Mouse (Mus musculus) G1E (cell line): ENCODE data around the gene Ccdc144b.

Experiments
- CTCF ChIP-seq: IDR thresholded peaks from 2 replicates; pipeline ENCODE4 v1.5.1; 2012; ENCODE audit warnings: low read depth, low read length, inconsistent platforms, mixed read lengths
- TAL1 ChIP-seq: conservative IDR thresholded peaks from 2 replicates; pipeline ENCODE4 v1.6.1; 2012; ENCODE audit warnings: low read depth, low read length, inconsistent platforms, mixed read lengths

GRCm38 (mm10) chr3:36080741-36081140, 27.4 kb upstream of the Ccdc144b start:
- no peak for TF ChIP-seq CTCF
- no peak for TF ChIP-seq TAL1
